Comparison of ENCODE assay signal across 9 mouse cellular contexts in genomic region chr5:137351058-137351380, GRCm38 (mm10). TPM values are rescaled to one million over a fixed set of nuclear protein-coding genes. Genes with fewer than 3 reads are reported as not detected.
DNase-seq lines count a peak whose midpoint lies in the region; ATAC-seq lines count a peak whose summit lies in the region.
"Had no signal": no experiment of that assay in that cellular context is flagged by ENCODE, and none has a peak within 500 bp of the region (broad histone marks: within the 10 kb centered on the region; RNA-seq: fewer than 3 reads in every experiment).

No protein-coding gene starts in this region.

- peaks cover 19% of the 10 kb centered on the region for H3K36me3 ChIP-seq in heart, embryonic 11.5 days (ENCODE audit: control insufficient read depth, insufficient read depth, low read length)
- peaks cover 5% of the 10 kb centered on the region; the same call in 1 of the 2 replicates for H3K36me3 ChIP-seq in hindbrain, embryonic 13.5 days
- H3K36me3 ChIP-seq in midbrain, embryonic 11.5 days (ENCODE audit: control insufficient read depth, insufficient read depth, low read length): peaks cover 16% of the 10 kb centered on the region

- DNase-seq in heart, postnatal 36 days: no peak
- peak; percentile 49 for DNase-seq in NIH3T3 (ENCODE audit: low read depth)
- DNase-seq in midbrain, embryonic 11.5 days (ENCODE audit: low spot score, missing footprints): peak; percentile 89
- DNase-seq in ovary, adult 18-20 months (ENCODE audit: low spot score): no peak
- DNase-seq: cerebellum, adult 9-11 months had no signal

- H3K4me3 ChIP-seq in heart, embryonic 11.5 days (ENCODE audit: low read depth, low read length): peak overlapping the region; percentile 78
- H3K4me3 ChIP-seq in hindbrain, embryonic 13.5 days: peak overlapping the region; percentile 55
- peak overlapping the region; percentile 89 for H3K4me3 ChIP-seq in midbrain, embryonic 11.5 days (ENCODE audit: low read depth, low read length)

- intact Hi-C loops in heart, postnatal 36 days (cut with DNase I): loop anchor here (5.0 kb wide), 1 partner anchor 181 kb away; the partner anchor contains the start of genes Epo and Gnb2

- H3K4me1 ChIP-seq in heart, embryonic 11.5 days (ENCODE audit: control insufficient read depth, insufficient read depth, low read length): peaks cover 24% of the 10 kb centered on the region
- H3K4me1 ChIP-seq in hindbrain, embryonic 13.5 days (replicated peaks): peaks cover 43% of the 10 kb centered on the region
- peaks cover 35% of the 10 kb centered on the region for H3K4me1 ChIP-seq in midbrain, embryonic 11.5 days (ENCODE audit: control insufficient read depth, insufficient read depth, low read length)

- no peak for ATAC-seq in heart, embryonic 11.5 days (replicated peaks; ENCODE audit: insufficient number of reproducible peaks, low FRiP score, low TSS enrichment)
- no peak for ATAC-seq in hindbrain, embryonic 13.5 days (ENCODE audit: low FRiP score)
- no peak for ATAC-seq in midbrain, embryonic 11.5 days (ENCODE audit: low FRiP score)
- ATAC-seq in activated CD4-positive, CD25-positive, alpha-beta regulatory T cell, adult 4 months: no peak
- ATAC-seq in cerebellum, adult (ENCODE audit: insufficient number of reproducible peaks, low FRiP score, low TSS enrichment): no peak

- peak overlapping the region; percentile 90 for H3K4me2 ChIP-seq in heart, embryonic 11.5 days
- H3K4me2 ChIP-seq in hindbrain, embryonic 13.5 days: peak overlapping the region; percentile 94
- H3K4me2 ChIP-seq in midbrain, embryonic 11.5 days: peak overlapping the region; percentile 90

- H3K9ac ChIP-seq in heart, embryonic 11.5 days (ENCODE audit: low read depth, low read length): peak overlapping the region; percentile 88
- peak overlapping the region; percentile 78 for H3K9ac ChIP-seq in hindbrain, embryonic 13.5 days
- peak overlapping the region; percentile 96 for H3K9ac ChIP-seq in midbrain, embryonic 11.5 days (ENCODE audit: low read length)

- WGBS in heart, embryonic 11.5 days (ENCODE audit: insufficient replicate concordance): 4% methylated on average over 8 of the region's 8 CpGs
- WGBS in hindbrain, embryonic 13.5 days: 2% methylated on average over 8 of the region's 8 CpGs
- WGBS in midbrain, embryonic 11.5 days: 0% methylated on average over 8 of the region's 8 CpGs

- peak overlapping the region; percentile 96 for H3K27ac ChIP-seq in heart, embryonic 11.5 days (ENCODE audit: low read depth, low read length)
- peak overlapping the region; percentile 8 for H3K27ac ChIP-seq in hindbrain, embryonic 13.5 days
- H3K27ac ChIP-seq in midbrain, embryonic 11.5 days (ENCODE audit: low read depth, low read length): no peak overlapping the region; the same call in 1 of the 2 replicates

- no peaks in the 10 kb centered on the region for H3K27me3 ChIP-seq in heart, embryonic 11.5 days (ENCODE audit: control insufficient read depth, insufficient read depth, low read length)
- H3K27me3 ChIP-seq in hindbrain, embryonic 13.5 days: peaks cover 40% of the 10 kb centered on the region
- no peaks in the 10 kb centered on the region for H3K27me3 ChIP-seq in midbrain, embryonic 11.5 days (ENCODE audit: control insufficient read depth, insufficient read depth, low read length)

- H3K9me3 ChIP-seq in heart, embryonic 11.5 days (replicated peaks; ENCODE audit: control insufficient read depth, low read length): no peaks in the 10 kb centered on the region
- H3K9me3 ChIP-seq in hindbrain, embryonic 13.5 days: no peaks in the 10 kb centered on the region
- H3K9me3 ChIP-seq in midbrain, embryonic 11.5 days (ENCODE audit: control insufficient read depth, low read length): no peaks in the 10 kb centered on the region

RNA-seq across cellular contexts. Expression of gene Ephb4, which starts 1.1 kb away (rescaled TPM):
- 27.3 and 35.6 TPM in 2 replicates for polyA plus RNA-seq in heart, embryonic 11.5 days (2014; fragmentation: Nextera tagmentation; extraction: Ambion mirVana)
- 10 to 100 TPM; 55.6 to 64.8 TPM for total RNA-seq in heart, postnatal 36 days (2021)
- polyA plus RNA-seq in hindbrain, embryonic 13.5 days (2015; fragmentation: Nextera tagmentation; extraction: Ambion mirVana): 9.2 and 9.4 TPM in 2 replicates
- polyA plus RNA-seq in midbrain, embryonic 11.5 days (2014; fragmentation: Nextera tagmentation; extraction: Ambion mirVana): 19.0 and 20.8 TPM in 2 replicates
- polyA plus RNA-seq in activated CD4-positive, CD25-positive, alpha-beta regulatory T cell, adult 4 months (2017; shearing (Covaris generic)): not detected

RNA-seq across cellular contexts. Expression of gene Slc12a9, which starts 17.6 kb away (rescaled TPM):
- 5.1 and 5.6 TPM in 2 replicates for polyA plus RNA-seq in heart, embryonic 11.5 days (2014; fragmentation: Nextera tagmentation; extraction: Ambion mirVana)
- 1 to 10 TPM; 2.0 to 3.6 TPM for total RNA-seq in heart, postnatal 36 days (2021)
- 25.8 and 27.4 TPM in 2 replicates for polyA plus RNA-seq in hindbrain, embryonic 13.5 days (2015; fragmentation: Nextera tagmentation; extraction: Ambion mirVana)
- polyA plus RNA-seq in midbrain, embryonic 11.5 days (2014; fragmentation: Nextera tagmentation; extraction: Ambion mirVana): 5.8 TPM in 2 replicates
- 10 to 100 TPM in 1 of 2 experiments, 1 to 10 TPM in 1; 7.8 to 10.1 TPM for polyA plus RNA-seq in activated CD4-positive, CD25-positive, alpha-beta regulatory T cell, adult 4 months (2017; shearing (Covaris generic))

RNA-seq across cellular contexts. Expression of gene Trip6, which starts 36.8 kb away (rescaled TPM):
- polyA plus RNA-seq in heart, embryonic 11.5 days (2014; fragmentation: Nextera tagmentation; extraction: Ambion mirVana): 36.7 and 41.1 TPM in 2 replicates
- 10 to 100 TPM; 11.1 to 14.3 TPM for total RNA-seq in heart, postnatal 36 days (2021)
- 19.2 and 20.0 TPM in 2 replicates for polyA plus RNA-seq in hindbrain, embryonic 13.5 days (2015; fragmentation: Nextera tagmentation; extraction: Ambion mirVana)
- 28.0 and 34.1 TPM in 2 replicates for polyA plus RNA-seq in midbrain, embryonic 11.5 days (2014; fragmentation: Nextera tagmentation; extraction: Ambion mirVana)
- 1 to 10 TPM; 1.3 to 1.5 TPM for polyA plus RNA-seq in activated CD4-positive, CD25-positive, alpha-beta regulatory T cell, adult 4 months (2017; shearing (Covaris generic))

RNA-seq across cellular contexts. Expression of gene Srrt, which starts 43.5 kb away (rescaled TPM):
- 92.0 and 96.9 TPM in 2 replicates for polyA plus RNA-seq in heart, embryonic 11.5 days (2014; fragmentation: Nextera tagmentation; extraction: Ambion mirVana)
- total RNA-seq in heart, postnatal 36 days (2021): 10 to 100 TPM; 58.3 to 62.6 TPM
- 105 and 113 TPM in 2 replicates for polyA plus RNA-seq in hindbrain, embryonic 13.5 days (2015; fragmentation: Nextera tagmentation; extraction: Ambion mirVana)
- 151 and 154 TPM in 2 replicates for polyA plus RNA-seq in midbrain, embryonic 11.5 days (2014; fragmentation: Nextera tagmentation; extraction: Ambion mirVana)
- 10 to 100 TPM; 65.0 to 75.8 TPM for polyA plus RNA-seq in activated CD4-positive, CD25-positive, alpha-beta regulatory T cell, adult 4 months (2017; shearing (Covaris generic))

RNA-seq across cellular contexts. Expression of gene Ufsp1, which starts 56.6 kb away (rescaled TPM):
- 9.1 and 10.3 TPM in 2 replicates for polyA plus RNA-seq in heart, embryonic 11.5 days (2014; fragmentation: Nextera tagmentation; extraction: Ambion mirVana)
- 1 to 10 TPM; 8.5 to 9.0 TPM for total RNA-seq in heart, postnatal 36 days (2021)
- polyA plus RNA-seq in hindbrain, embryonic 13.5 days (2015; fragmentation: Nextera tagmentation; extraction: Ambion mirVana): 12.9 and 14.1 TPM in 2 replicates
- 7.5 and 7.9 TPM in 2 replicates for polyA plus RNA-seq in midbrain, embryonic 11.5 days (2014; fragmentation: Nextera tagmentation; extraction: Ambion mirVana)
- 1 to 10 TPM in 1 of 2 experiments, not detected in 1; 1.7 TPM for polyA plus RNA-seq in activated CD4-positive, CD25-positive, alpha-beta regulatory T cell, adult 4 months (2017; shearing (Covaris generic))

Comparison
In these comparisons a context has a peak if more than half of its experiments do, and no peak if none do; other contexts are left out.
1. DNase-seq: peak in NIH3T3 (single experiment) and midbrain, embryonic 11.5 days (single experiment); none in heart, postnatal 36 days (0 of 2) and ovary, adult 18-20 months (single experiment).
2. RNA of gene Ephb4, which starts 1.1 kb away (polyA plus RNA-seq): 27.3 to 35.6 TPM in heart, embryonic 11.5 days, 19.0 to 20.8 TPM in midbrain, embryonic 11.5 days and 9.2 to 9.4 TPM in hindbrain, embryonic 13.5 days; not detected in activated CD4-positive, CD25-positive, alpha-beta regulatory T cell, adult 4 months; every median in the first group is over 10 times any median in the second.
3. Peak in every context shown above with its lines, with median percentiles within 50 percentile points of each other: H3K4me2 ChIP-seq, H3K4me3 ChIP-seq and H3K9ac ChIP-seq.